Mouse (Mus musculus) intestine, embryonic 15.5 days (tissue): ENCODE results near the gene 1700017B05Rik. TPM values are rescaled to one million over a fixed set of nuclear protein-coding genes. Genes with fewer than 3 reads are reported as not detected.
"Not testable (repeated sequence)": the region's sequence is repeated elsewhere in the genome, so short reads cannot be mapped to it uniquely, and the experiment has no call there.

ENCODE experiments used
- ATAC-seq: fragments of 200-750 bp; cut with Nextera tagmentation; 2 replicates; pipeline ENCODE4 v1.8.0; 2017; ENCODE audit warnings: moderate TSS enrichment, moderate library complexity
- H3K27ac ChIP-seq: fragments of 300-500 bp; sonication (generic); 2 replicates; pipeline ENCODE4 v1.5.1; 2015; ENCODE audit warnings: mild to moderate bottlenecking, inconsistent platforms
- H3K27me3 ChIP-seq: fragments of 300-500 bp; sonication (generic); replicated peaks from 2 replicates; pipeline ENCODE4 v1.6.1; 2015; ENCODE audit warnings: inconsistent platforms
- H3K36me3 ChIP-seq: fragments of 300-500 bp; sonication (generic); 2 replicates; pipeline ENCODE4 v1.6.1; 2015; ENCODE audit warnings: inconsistent platforms
- H3K4me1 ChIP-seq: fragments of 300-500 bp; sonication (generic); replicated peaks from 2 replicates; pipeline ENCODE4 v1.6.1; 2015; ENCODE audit warnings: inconsistent platforms
- H3K4me2 ChIP-seq: fragments of 300-500 bp; sonication (generic); replicated peaks from 2 replicates; pipeline ENCODE4 v1.6.1; 2015; ENCODE audit warnings: mild to moderate bottlenecking, inconsistent platforms
- H3K4me3 ChIP-seq: fragments of 300-500 bp; sonication (generic); replicated peaks from 2 replicates; pipeline ENCODE4 v1.5.1; 2015; ENCODE audit warnings: inconsistent platforms
- H3K9ac ChIP-seq: fragments of 300-500 bp; sonication (generic); 2 replicates; pipeline ENCODE4 v1.6.1; 2015; ENCODE audit warnings: inconsistent platforms
- H3K9me3 ChIP-seq: fragments of 300-500 bp; sonication (generic); 2 replicates; pipeline ENCODE4 v1.6.1; 2016; ENCODE audit warnings: inconsistent platforms
- WGBS: fragments of 180-500 bp; shearing (Covaris S2); methylation state at CpG from one replicate; pipeline ENCODE4 v1.1.7; 2015; 5-methylcytosine and 5-hydroxymethylcytosine counted together
- polyA plus RNA-seq: library from polyadenylated mRNA; unstranded; fragments of >200 nt; fragmentation: Nextera tagmentation; extraction: Ambion mirVana; gene quantifications from 2 replicates; pipeline ENCODE4 v1.2.1, GENCODE M21; 2015

1700017B05Rik gene
- 27.7 and 29.6 TPM in 2 replicates for polyA plus RNA-seq

DNA sequence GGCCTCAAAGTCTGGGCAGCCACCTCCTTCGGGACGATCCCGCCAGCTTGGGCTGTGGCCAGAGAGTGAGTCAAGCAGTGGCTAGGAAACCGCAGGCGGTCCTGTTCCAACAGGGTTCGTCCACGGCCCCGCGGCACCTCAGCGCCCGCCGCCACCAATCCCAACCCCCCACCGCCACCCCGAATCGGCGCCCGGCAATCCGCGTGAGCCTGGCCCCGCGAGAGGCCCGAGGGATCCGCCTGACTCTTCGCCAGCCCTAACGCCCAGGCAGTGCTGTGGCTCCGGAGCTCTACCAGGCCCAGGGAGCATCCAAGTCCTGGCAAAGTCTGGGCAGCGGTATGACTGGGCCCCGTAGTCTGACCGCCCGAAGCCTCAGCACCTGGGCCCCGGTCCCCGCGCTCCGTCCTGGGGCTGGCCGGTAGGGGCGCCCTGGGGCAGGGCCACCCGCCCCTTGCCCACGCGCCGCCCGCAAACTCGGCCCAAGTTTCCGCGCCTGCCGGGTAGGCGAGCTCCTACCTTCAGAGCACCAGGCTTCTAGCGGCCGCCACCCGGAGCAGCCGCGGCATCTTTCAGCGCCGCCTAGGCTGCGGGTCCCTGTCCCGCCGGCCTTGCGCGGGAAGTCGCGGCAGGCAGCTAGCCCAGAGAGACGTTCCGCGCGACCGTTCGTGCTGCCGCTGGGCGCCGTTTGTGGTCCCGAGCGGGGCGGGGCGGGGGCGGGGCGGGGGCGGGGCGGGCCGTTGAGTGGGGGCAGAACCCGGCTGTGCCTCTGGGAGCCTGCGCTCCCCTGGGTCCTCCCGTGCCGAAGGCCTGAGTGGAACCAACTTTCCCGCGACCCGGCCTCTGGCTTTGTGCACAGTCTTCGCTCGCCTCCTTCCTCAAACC, at the start of gene 1700017B05Rik:
1700017B05Rik (minus strand) TSS at position 700 of the 882 bp plus-strand sequence.
- peaks cover 27% of the 10 kb centered on the region for H3K4me1 ChIP-seq
- under 1% methylated on average over 79 of the region's 87 CpGs for WGBS
- no peaks in the 10 kb centered on the region for H3K9me3 ChIP-seq
- ATAC-seq: peak; percentile 90
- H3K36me3 ChIP-seq: peaks cover 14% of the 10 kb centered on the region
- H3K27ac ChIP-seq: peak within 1 kb of the TSS; percentile 86
- peak within 1 kb of the TSS; percentile 93 for H3K4me3 ChIP-seq
- peak within 1 kb of the TSS; percentile 94 for H3K9ac ChIP-seq
- H3K4me2 ChIP-seq: peak within 1 kb of the TSS; percentile 84
- H3K27me3 ChIP-seq: no peaks in the 10 kb centered on the region

DNA sequence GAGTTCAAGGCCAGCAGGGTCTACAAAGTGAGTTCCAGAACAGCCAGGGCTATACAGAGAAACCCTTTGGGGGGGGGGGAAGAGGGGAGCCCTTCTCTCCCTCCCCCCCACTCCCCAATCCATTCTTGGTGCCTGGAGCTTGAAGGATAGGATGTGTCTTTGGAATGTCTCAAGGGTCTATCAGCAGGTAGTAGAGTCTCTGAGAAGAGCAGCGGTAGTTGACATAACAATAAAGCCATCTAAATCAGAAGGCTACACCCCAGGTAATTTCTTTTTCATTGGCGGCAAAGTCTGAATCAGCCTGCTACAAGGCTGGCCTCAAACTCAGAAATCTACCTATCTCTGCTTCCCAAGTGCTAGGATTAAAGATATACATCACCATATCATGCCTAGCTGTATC, 48.5 kb upstream of the 1700017B05Rik start:
- 92% methylated on average over 2 of the region's 2 CpGs for WGBS

DNA sequence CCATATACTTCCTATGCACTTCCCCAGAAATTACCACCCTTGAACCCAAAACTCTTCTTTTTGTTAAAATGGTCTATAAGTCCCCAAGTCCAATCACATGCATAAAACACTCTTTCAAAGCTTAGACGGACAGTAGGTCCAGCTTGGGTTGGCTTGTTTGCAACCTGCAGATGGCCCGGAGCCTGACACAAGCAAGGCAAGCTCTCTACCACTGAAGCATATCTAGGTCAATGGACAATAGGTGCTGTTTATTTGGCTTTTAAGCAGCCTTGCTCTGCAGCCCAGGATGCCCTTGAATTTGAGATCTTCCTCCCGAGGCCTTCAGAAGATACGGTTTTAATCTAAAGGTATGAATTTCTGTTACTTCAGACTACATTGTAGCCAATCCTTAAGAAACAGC, 46.9 kb upstream of the 1700017B05Rik start:
- no peaks in the 10 kb centered on the region for H3K4me1 ChIP-seq
- H3K36me3 ChIP-seq: no peaks in the 10 kb centered on the region
- H3K27me3 ChIP-seq: no peaks in the 10 kb centered on the region
- no peaks in the 10 kb centered on the region for H3K9me3 ChIP-seq
- no peak overlapping the region for H3K4me2 ChIP-seq
- no peak overlapping the region for H3K27ac ChIP-seq
- no peak overlapping the region for H3K4me3 ChIP-seq
- H3K9ac ChIP-seq: no peak overlapping the region
- WGBS: 91% methylated on average over 4 of the region's 4 CpGs
- ATAC-seq: no peak

More for the DNA sequence above, 48.5 kb upstream of the 1700017B05Rik start:
- Histone ChIP-seq H3K36me3 (no peaks in the 10 kb centered on the region), H3K27ac (no peak overlapping the region), H3K4me1 (no peaks in the 10 kb centered on the region), H3K27me3 (no peaks in the 10 kb centered on the region), H3K4me3 (no peak overlapping the region), H3K4me2 (no peak overlapping the region), H3K9ac (no peak overlapping the region), H3K9me3 (no peaks in the 10 kb centered on the region)
- no peak for ATAC-seq

- H3K36me3 ChIP-seq: no peaks in the 10 kb centered on the region
- H3K9me3 ChIP-seq: no peaks in the 10 kb centered on the region
- no peaks in the 10 kb centered on the region for H3K27me3 ChIP-seq
- no peak overlapping the region for H3K4me3 ChIP-seq
- H3K4me2 ChIP-seq: no peak overlapping the region
- ATAC-seq: no peak
- H3K9ac ChIP-seq: no peak overlapping the region
- H3K27ac ChIP-seq: no peak overlapping the region
- 74% methylated on average over 4 of the region's 4 CpGs for WGBS
- H3K4me1 ChIP-seq: no peaks in the 10 kb centered on the region
These were observed 45.0 kb upstream of the 1700017B05Rik start for GRCm38 (mm10) chr9:57307456-57307855.

DNA sequence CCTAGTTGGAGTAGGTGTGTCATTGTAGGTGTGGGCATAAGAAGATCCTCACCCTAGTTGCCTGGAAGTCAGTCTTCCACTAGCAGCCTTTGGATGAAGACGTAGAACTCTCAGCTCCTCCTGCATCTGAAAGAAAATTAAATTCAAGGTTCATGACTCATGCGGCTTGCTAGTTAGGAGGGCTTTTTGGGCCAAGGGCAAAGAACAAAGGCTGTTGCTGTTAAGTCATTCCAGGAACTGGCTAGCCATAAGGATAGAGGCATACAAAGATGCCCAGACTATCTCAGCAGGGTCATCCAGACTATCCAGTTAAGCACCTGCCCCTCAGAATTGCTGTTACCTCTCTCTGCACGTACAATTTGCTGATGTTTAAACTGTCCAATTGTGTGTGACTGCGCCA, 42.3 kb upstream of the 1700017B05Rik start:
- WGBS: 92% methylated on average over 4 of the region's 4 CpGs
- ATAC-seq, H3K36me3 ChIP-seq, H3K9me3 ChIP-seq, H3K27me3 ChIP-seq, H3K4me2 ChIP-seq, H3K27ac ChIP-seq, H3K4me3 ChIP-seq, H3K9ac ChIP-seq, H3K4me1 ChIP-seq: not testable (repeated sequence)

- H3K4me1 ChIP-seq: peaks cover 6% of the 10 kb centered on the region; the same call in 1 of the 2 replicates
These were observed 41.8 kb upstream of the 1700017B05Rik start for GRCm38 (mm10) chr9:57304251-57304650.

GRCm38 (mm10) chr9:57303356-57303755, 40.9 kb upstream of the 1700017B05Rik start:
- H3K4me1 ChIP-seq: peaks cover 6% of the 10 kb centered on the region; the same call in 1 of the 2 replicates
- no peaks in the 10 kb centered on the region for H3K36me3 ChIP-seq
- H3K27ac ChIP-seq: no peak overlapping the region
- H3K4me3 ChIP-seq: no peak overlapping the region
- ATAC-seq: no peak
- H3K9ac ChIP-seq: no peak overlapping the region
- H3K27me3 ChIP-seq: no peaks in the 10 kb centered on the region
- no peak overlapping the region for H3K4me2 ChIP-seq
- no peaks in the 10 kb centered on the region for H3K9me3 ChIP-seq
- WGBS: 94% methylated on average over 1 of the region's 1 CpGs

More at GRCm38 (mm10) chr9:57304251-57304650, 41.8 kb upstream of the 1700017B05Rik start:
- Histone ChIP-seq H3K9me3 (no peaks in the 10 kb centered on the region), H3K9ac (no peak overlapping the region), H3K27me3 (no peaks in the 10 kb centered on the region), H3K4me2 (no peak overlapping the region), H3K36me3 (no peaks in the 10 kb centered on the region), H3K4me3 (no peak overlapping the region), H3K27ac (no peak overlapping the region)
- no peak for ATAC-seq
- 93% methylated on average over 2 of the region's 2 CpGs for WGBS

DNA sequence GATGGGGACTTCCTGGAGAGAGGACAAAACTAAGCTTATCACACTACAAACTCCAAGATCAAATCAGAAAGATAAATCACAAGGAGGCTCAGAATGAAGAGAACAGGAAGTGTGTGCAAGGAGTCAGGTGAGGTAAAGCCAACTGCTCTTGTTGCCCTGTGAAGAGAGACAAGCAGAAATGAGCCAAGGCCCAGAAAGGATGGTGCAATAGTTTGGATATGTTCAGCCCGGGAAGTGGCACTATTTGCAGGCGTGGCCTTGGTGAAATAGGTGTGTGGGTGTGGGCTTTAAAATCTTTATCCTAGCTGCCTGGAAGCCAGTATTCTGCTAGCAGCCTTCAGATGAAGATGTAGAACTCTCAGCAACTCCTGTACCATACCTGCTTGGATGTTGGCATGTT, 38.4 kb upstream of the 1700017B05Rik start:
- 71% methylated on average over 2 of the region's 2 CpGs for WGBS
- H3K9me3 ChIP-seq: no peaks in the 10 kb centered on the region
- no peaks in the 10 kb centered on the region for H3K36me3 ChIP-seq
- H3K27me3 ChIP-seq: no peaks in the 10 kb centered on the region
- H3K9ac ChIP-seq: no peak overlapping the region
- H3K4me2 ChIP-seq: no peak overlapping the region
- no peak overlapping the region for H3K27ac ChIP-seq
- H3K4me3 ChIP-seq: no peak overlapping the region
- ATAC-seq: no peak
- peaks cover 6% of the 10 kb centered on the region; the same call in 1 of the 2 replicates for H3K4me1 ChIP-seq

DNA sequence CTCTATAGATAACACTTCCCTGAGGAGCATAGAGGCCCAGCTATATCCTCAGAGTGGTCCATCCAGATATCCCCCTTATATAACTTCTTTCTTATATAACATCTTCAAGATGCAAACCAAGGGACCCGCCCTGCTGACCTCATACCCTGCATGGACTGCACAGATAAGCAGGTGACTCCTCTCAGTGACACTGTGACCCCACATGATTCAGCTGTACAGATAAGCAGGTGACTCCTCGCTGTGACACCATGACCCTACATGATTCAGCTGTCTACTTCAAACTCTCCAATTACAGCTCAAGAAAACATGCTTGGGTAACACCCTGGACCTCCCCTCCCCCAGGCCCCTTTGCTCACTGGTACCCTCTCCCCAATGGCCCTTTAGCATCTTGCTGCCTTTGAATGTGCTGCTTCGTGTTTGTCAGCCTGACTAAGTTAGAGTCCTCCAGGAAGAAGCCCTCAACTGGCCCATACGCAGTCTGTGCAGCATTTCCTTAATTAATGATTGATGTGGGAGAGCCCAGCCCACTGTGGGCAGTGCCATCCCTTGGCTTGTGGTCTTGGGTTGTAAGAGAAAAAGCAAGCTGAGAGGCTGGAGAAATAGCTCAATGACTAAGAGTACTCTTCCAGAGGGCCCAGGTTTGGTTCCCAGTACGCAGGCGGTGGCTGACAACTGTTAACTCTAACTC, 37.5 kb upstream of the 1700017B05Rik start:
- no peak overlapping the region for H3K4me3 ChIP-seq

GRCm38 (mm10) chr9:57297938-57298337, 35.5 kb upstream of the 1700017B05Rik start:
- H3K4me3 ChIP-seq: no peak overlapping the region
- 88% methylated on average over 2 of the region's 2 CpGs for WGBS
- no peak for ATAC-seq

More for the DNA sequence above, 37.5 kb upstream of the 1700017B05Rik start:
- H3K27ac ChIP-seq: no peak overlapping the region
- peaks cover 6% of the 10 kb centered on the region; the same call in 1 of the 2 replicates for H3K4me1 ChIP-seq
- H3K9ac ChIP-seq: no peak overlapping the region
- no peaks in the 10 kb centered on the region for H3K36me3 ChIP-seq
- no peaks in the 10 kb centered on the region for H3K9me3 ChIP-seq
- 56% methylated on average over 6 of the region's 6 CpGs for WGBS
- H3K27me3 ChIP-seq: no peaks in the 10 kb centered on the region
- H3K4me2 ChIP-seq: no peak overlapping the region
- peak; percentile 86 for ATAC-seq

DNA sequence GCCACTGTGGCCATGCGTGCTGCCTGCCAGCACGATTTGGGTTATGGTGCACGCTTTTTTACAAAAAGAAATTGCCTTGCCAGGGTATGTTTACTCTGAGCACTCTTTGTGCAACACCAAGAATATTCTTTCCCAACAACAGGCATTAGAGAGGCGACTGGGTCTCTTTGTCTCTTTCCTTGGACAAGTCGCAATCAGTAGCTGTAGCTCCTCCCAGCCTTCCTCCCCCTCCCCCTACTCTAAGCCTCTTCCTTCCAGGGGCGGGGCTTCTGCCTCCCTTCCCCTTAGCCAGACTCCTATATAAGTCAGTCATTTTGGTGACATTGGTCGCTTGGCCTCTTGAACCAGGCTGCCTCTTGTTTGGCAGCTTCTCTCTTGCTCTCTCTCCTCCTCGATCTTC, 33.9 kb upstream of the 1700017B05Rik start:
- Histone ChIP-seq H3K36me3 (no peaks in the 10 kb centered on the region), H3K4me2 (no peak overlapping the region), H3K9me3 (no peaks in the 10 kb centered on the region), H3K4me3 (no peak overlapping the region), H3K9ac (no peak overlapping the region), H3K27ac (no peak overlapping the region), H3K4me1 (peaks cover 6% of the 10 kb centered on the region; the same call in 1 of the 2 replicates), H3K27me3 (no peaks in the 10 kb centered on the region)
- no peak for ATAC-seq
- 74% methylated on average over 8 of the region's 8 CpGs for WGBS

More at GRCm38 (mm10) chr9:57297938-57298337, 35.5 kb upstream of the 1700017B05Rik start:
- H3K27me3 ChIP-seq: no peaks in the 10 kb centered on the region
- H3K4me1 ChIP-seq: peaks cover 6% of the 10 kb centered on the region; the same call in 1 of the 2 replicates
- no peak overlapping the region for H3K4me2 ChIP-seq
- H3K9me3 ChIP-seq: no peaks in the 10 kb centered on the region
- H3K9ac ChIP-seq: no peak overlapping the region
- H3K27ac ChIP-seq: no peak overlapping the region
- H3K36me3 ChIP-seq: no peaks in the 10 kb centered on the region

DNA sequence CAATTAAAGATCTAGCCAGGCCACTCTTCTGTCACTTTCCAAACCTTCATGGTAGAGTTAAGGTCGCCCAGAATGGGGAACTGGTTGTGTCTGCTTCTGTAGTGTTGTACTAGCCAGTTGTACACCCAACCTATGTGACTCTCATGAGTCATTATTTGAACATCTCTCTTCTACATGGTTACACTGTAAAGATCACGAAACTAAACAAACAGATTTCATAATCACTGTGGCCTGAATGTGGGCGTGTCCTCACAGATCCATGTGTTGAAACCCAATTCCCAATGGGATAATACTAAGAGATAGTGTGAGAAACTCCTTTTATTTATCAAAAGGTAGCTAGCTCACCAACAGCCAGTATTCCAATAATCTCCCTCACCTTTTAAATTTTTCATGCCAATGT, 33.3 kb upstream of the 1700017B05Rik start:
- peaks cover 6% of the 10 kb centered on the region; the same call in 1 of the 2 replicates for H3K4me1 ChIP-seq
- no peak overlapping the region for H3K4me3 ChIP-seq
- WGBS: 70% methylated on average over 3 of the region's 3 CpGs
- no peak overlapping the region for H3K4me2 ChIP-seq
- no peak overlapping the region for H3K27ac ChIP-seq
- H3K27me3 ChIP-seq: no peaks in the 10 kb centered on the region
- H3K9me3 ChIP-seq: no peaks in the 10 kb centered on the region
- no peaks in the 10 kb centered on the region for H3K36me3 ChIP-seq
- no peak overlapping the region for H3K9ac ChIP-seq
- ATAC-seq: peak; percentile 48; the same call in 1 of the 2 replicates
